Mouse (Mus musculus) cortical plate, adult 2 months (tissue): ENCODE results near the gene Tsen34.

ENCODE experiments used
- CTCF ChIP-seq: fragments of 200-500 bp; IDR thresholded peaks from 2 replicates; pipeline ENCODE4 v1.5.1; 2011; ENCODE audit warnings: mild to moderate bottlenecking, control low read depth, low read length; ENCODE audit not compliant: insufficient read depth; ENCODE audit errors: extremely low read depth
- POLR2A ChIP-seq: fragments of 200-500 bp; IDR thresholded peaks from 2 replicates; pipeline ENCODE4 v1.6.1; 2011; ENCODE audit warnings: mild to moderate bottlenecking, low read length, control low read depth; ENCODE audit not compliant: insufficient read depth; ENCODE audit errors: extremely low read depth

- TF ChIP-seq CTCF, result no peak
- no peak for TF ChIP-seq POLR2A
These were observed 25.7 kb upstream of the Tsen34 start for GRCm38 (mm10) chr7:3666921-3667391.
